Mouse (Mus musculus): ENCODE data around the gene Tmem120a. TPM values are rescaled to one million over a fixed set of nuclear protein-coding genes. Genes with fewer than 3 reads are reported as not detected.

Tmem120a gene
- polyA plus RNA-seq, 1 experiment from 2014 or later = 80.1 TPM

- H3K4me2 ChIP-seq (ENCODE audit: low read length) = no peak overlapping the region
- no peaks in the 10 kb centered on the region for H3K27me3 ChIP-seq (ENCODE audit: insufficient read depth, low read length)
- no peaks in the 10 kb centered on the region for H3K9me3 ChIP-seq (replicated peaks; ENCODE audit: low read length)
- H3K36me3 ChIP-seq (ENCODE audit: insufficient read depth, low read length) = 0 out of 2 replicates have a peak, but pooled peaks cover under 1% of the 10 kb centered on the region
- ATAC-seq (replicated peaks; ENCODE audit: low FRiP score, low read depth) (no peak), DNase-seq (ENCODE audit: low spot score) (peak; percentile 50)
- peaks cover 14% of the 10 kb centered on the region; the same call in 1 of the 2 replicates for H3K4me1 ChIP-seq (replicated peaks; ENCODE audit: insufficient read depth, low read length)
- WGBS = 44% methylated on average over 4 of the region's 4 CpGs
- no peak for TF ChIP-seq CTCF (IDR thresholded peaks at IDR 0.05; ENCODE audit: low read depth)
- no peak overlapping the region for H3K9ac ChIP-seq (ENCODE audit: low read depth, low read length)
- no peak overlapping the region for H3K27ac ChIP-seq
- no peak overlapping the region for H3K4me3 ChIP-seq (replicated peaks; ENCODE audit: low read depth, low read length)
These were observed 32.3 kb upstream of the Tmem120a start for GRCm38 (mm10) chr5:135776546-135776945.

GRCm38 (mm10) chr5:135772519-135772918 lies 28.3 kb upstream of the Tmem120a start:
- TF ChIP-seq CTCF (IDR thresholded peaks at IDR 0.05; ENCODE audit: low read depth) = no peak
- no peak for ATAC-seq (replicated peaks; ENCODE audit: low FRiP score, low read depth)
- H3K4me2 ChIP-seq (ENCODE audit: low read length) = no peak overlapping the region

GRCm38 (mm10) chr5:135764971-135765370 lies 20.7 kb upstream of the Tmem120a start:
- H3K27me3 ChIP-seq (ENCODE audit: insufficient read depth, low read length) = no peaks in the 10 kb centered on the region
- WGBS = 65% methylated on average over 3 of the region's 3 CpGs
- DNase-seq (ENCODE audit: low spot score) = no peak

More at GRCm38 (mm10) chr5:135772519-135772918, 28.3 kb upstream of the Tmem120a start:
- 30% methylated on average over 3 of the region's 3 CpGs for WGBS
- H3K9ac ChIP-seq (ENCODE audit: low read depth, low read length) = no peak overlapping the region
- 0 out of 2 replicates have a peak, but pooled peaks cover 3% of the 10 kb centered on the region for H3K4me1 ChIP-seq (replicated peaks; ENCODE audit: insufficient read depth, low read length)
- H3K27ac ChIP-seq = no peak overlapping the region
- no peaks in the 10 kb centered on the region for H3K27me3 ChIP-seq (ENCODE audit: insufficient read depth, low read length)
- H3K4me3 ChIP-seq (replicated peaks; ENCODE audit: low read depth, low read length) = no peak overlapping the region
- H3K9me3 ChIP-seq (replicated peaks; ENCODE audit: low read length) = no peaks in the 10 kb centered on the region
- DNase-seq (ENCODE audit: low spot score) = no peak
- no peaks in the 10 kb centered on the region for H3K36me3 ChIP-seq (ENCODE audit: insufficient read depth, low read length)

GRCm38 (mm10) chr5:135763526-135763925 lies 19.3 kb upstream of the Tmem120a start:
- Histone ChIP-seq H3K27me3 (ENCODE audit: insufficient read depth, low read length) (no peaks in the 10 kb centered on the region), H3K9me3 (replicated peaks; ENCODE audit: low read length) (no peaks in the 10 kb centered on the region), H3K4me2 (ENCODE audit: low read length) (no peak overlapping the region), H3K4me3 (replicated peaks; ENCODE audit: low read depth, low read length) (no peak overlapping the region), H3K9ac (ENCODE audit: low read depth, low read length) (no peak overlapping the region), H3K27ac (no peak overlapping the region), H3K36me3 (ENCODE audit: insufficient read depth, low read length) (no peaks in the 10 kb centered on the region), H3K4me1 (replicated peaks; ENCODE audit: insufficient read depth, low read length) (no peaks in the 10 kb centered on the region)
- ATAC-seq (replicated peaks; ENCODE audit: low FRiP score, low read depth) = no peak
- 2% methylated on average over 7 of the region's 7 CpGs for WGBS
- peak; percentile 90 for DNase-seq (ENCODE audit: low spot score)
- TF ChIP-seq CTCF (IDR thresholded peaks at IDR 0.05; ENCODE audit: low read depth) = peak; percentile 93

More at GRCm38 (mm10) chr5:135764971-135765370, 20.7 kb upstream of the Tmem120a start:
- no peak for ATAC-seq (replicated peaks; ENCODE audit: low FRiP score, low read depth)
- Histone ChIP-seq H3K27ac (no peak overlapping the region), H3K9me3 (replicated peaks; ENCODE audit: low read length) (no peaks in the 10 kb centered on the region), H3K4me2 (ENCODE audit: low read length) (no peak overlapping the region), H3K36me3 (ENCODE audit: insufficient read depth, low read length) (no peaks in the 10 kb centered on the region), H3K4me1 (replicated peaks; ENCODE audit: insufficient read depth, low read length) (no peaks in the 10 kb centered on the region), H3K4me3 (replicated peaks; ENCODE audit: low read depth, low read length) (no peak overlapping the region), H3K9ac (ENCODE audit: low read depth, low read length) (no peak overlapping the region)
- no peak for TF ChIP-seq CTCF (IDR thresholded peaks at IDR 0.05; ENCODE audit: low read depth)

GRCm38 (mm10) chr5:135761881-135762280 lies 17.6 kb upstream of the Tmem120a start:
- Histone ChIP-seq H3K9ac (ENCODE audit: low read depth, low read length) (no peak overlapping the region), H3K9me3 (replicated peaks; ENCODE audit: low read length) (no peaks in the 10 kb centered on the region), H3K36me3 (ENCODE audit: insufficient read depth, low read length) (no peaks in the 10 kb centered on the region), H3K4me2 (ENCODE audit: low read length) (no peak overlapping the region), H3K27ac (no peak overlapping the region), H3K4me1 (replicated peaks; ENCODE audit: insufficient read depth, low read length) (no peaks in the 10 kb centered on the region), H3K27me3 (ENCODE audit: insufficient read depth, low read length) (no peaks in the 10 kb centered on the region), H3K4me3 (replicated peaks; ENCODE audit: low read depth, low read length) (no peak overlapping the region)
- no peak for TF ChIP-seq CTCF (IDR thresholded peaks at IDR 0.05; ENCODE audit: low read depth)
- ATAC-seq (replicated peaks; ENCODE audit: low FRiP score, low read depth) (no peak), DNase-seq (ENCODE audit: low spot score) (no peak)
- 57% methylated on average over 3 of the region's 3 CpGs for WGBS

- WGBS = 79% methylated on average over 2 of the region's 2 CpGs
- Histone ChIP-seq H3K27me3 (ENCODE audit: insufficient read depth, low read length) (no peaks in the 10 kb centered on the region), H3K36me3 (ENCODE audit: insufficient read depth, low read length) (no peaks in the 10 kb centered on the region), H3K9me3 (replicated peaks; ENCODE audit: low read length) (no peaks in the 10 kb centered on the region), H3K27ac (no peak overlapping the region), H3K4me2 (ENCODE audit: low read length) (no peak overlapping the region), H3K4me1 (replicated peaks; ENCODE audit: insufficient read depth, low read length) (no peaks in the 10 kb centered on the region), H3K9ac (ENCODE audit: low read depth, low read length) (no peak overlapping the region), H3K4me3 (replicated peaks; ENCODE audit: low read depth, low read length) (no peak overlapping the region)
- no peak for TF ChIP-seq CTCF (IDR thresholded peaks at IDR 0.05; ENCODE audit: low read depth)
- no peak for DNase-seq (ENCODE audit: low spot score)
- no peak for ATAC-seq (replicated peaks; ENCODE audit: low FRiP score, low read depth)
These were observed 7.3 kb upstream of the Tmem120a start for GRCm38 (mm10) chr5:135751595-135751994.

- Histone ChIP-seq H3K4me2 (ENCODE audit: low read length) (no peak overlapping the region), H3K9me3 (replicated peaks; ENCODE audit: low read length) (no peaks in the 10 kb centered on the region), H3K4me1 (replicated peaks; ENCODE audit: insufficient read depth, low read length) (no peaks in the 10 kb centered on the region), H3K4me3 (replicated peaks; ENCODE audit: low read depth, low read length) (no peak overlapping the region), H3K27ac (no peak overlapping the region), H3K9ac (ENCODE audit: low read depth, low read length) (no peak overlapping the region), H3K36me3 (ENCODE audit: insufficient read depth, low read length) (no peaks in the 10 kb centered on the region), H3K27me3 (ENCODE audit: insufficient read depth, low read length) (no peaks in the 10 kb centered on the region)
- WGBS = 67% methylated on average over 1 of the region's 1 CpGs
- DNase-seq (ENCODE audit: low spot score) (no peak), ATAC-seq (replicated peaks; ENCODE audit: low FRiP score, low read depth) (no peak)
- no peak for TF ChIP-seq CTCF (IDR thresholded peaks at IDR 0.05; ENCODE audit: low read depth)
These were observed 6.8 kb upstream of the Tmem120a start for GRCm38 (mm10) chr5:135751041-135751440.

Measured in kidney, postnatal 0 days (tissue).